Mouse (Mus musculus): ENCODE measurements around the gene Lurap1. TPM values are rescaled to one million over a fixed set of nuclear protein-coding genes. Genes with fewer than 3 reads are reported as not detected.

Gene Lurap1
- polyA plus RNA-seq, 1 experiment from 2014 or later: 2.2 TPM

DNA sequence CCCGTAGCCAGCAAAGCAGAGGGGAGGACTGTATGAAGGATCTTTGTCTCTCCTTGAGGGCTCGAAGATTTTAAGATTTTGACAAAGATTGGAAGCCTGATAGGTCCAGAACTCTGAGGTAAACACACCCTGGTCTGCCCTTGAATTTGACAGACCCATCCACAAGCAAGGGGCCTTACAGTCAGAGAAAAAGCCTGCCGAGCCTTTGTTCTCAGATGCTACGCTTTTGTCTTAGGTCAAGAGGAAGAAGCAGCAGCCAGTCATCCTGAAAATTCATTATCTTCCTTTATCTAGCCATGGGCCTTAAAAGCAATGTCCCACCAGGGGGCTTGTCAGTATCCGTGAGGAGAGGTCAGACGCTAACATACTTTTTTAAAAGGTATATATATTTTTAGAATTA lies 23.2 kb downstream of the Lurap1 start:
- peaks cover 17% of the 10 kb centered on the region for H3K4me1 ChIP-seq
- no peaks in the 10 kb centered on the region for H3K27me3 ChIP-seq (replicated peaks)
- no peak overlapping the region for H3K4me2 ChIP-seq
- H3K4me3 ChIP-seq: no peak overlapping the region
- H3K9me3 ChIP-seq: no peaks in the 10 kb centered on the region
- WGBS: 61% methylated on average over 6 of the region's 6 CpGs
- H3K27ac ChIP-seq: no peak overlapping the region
- H3K36me3 ChIP-seq (replicated peaks): no peaks in the 10 kb centered on the region
- H3K9ac ChIP-seq: no peak overlapping the region
- no peak for ATAC-seq (replicated peaks)

DNA sequence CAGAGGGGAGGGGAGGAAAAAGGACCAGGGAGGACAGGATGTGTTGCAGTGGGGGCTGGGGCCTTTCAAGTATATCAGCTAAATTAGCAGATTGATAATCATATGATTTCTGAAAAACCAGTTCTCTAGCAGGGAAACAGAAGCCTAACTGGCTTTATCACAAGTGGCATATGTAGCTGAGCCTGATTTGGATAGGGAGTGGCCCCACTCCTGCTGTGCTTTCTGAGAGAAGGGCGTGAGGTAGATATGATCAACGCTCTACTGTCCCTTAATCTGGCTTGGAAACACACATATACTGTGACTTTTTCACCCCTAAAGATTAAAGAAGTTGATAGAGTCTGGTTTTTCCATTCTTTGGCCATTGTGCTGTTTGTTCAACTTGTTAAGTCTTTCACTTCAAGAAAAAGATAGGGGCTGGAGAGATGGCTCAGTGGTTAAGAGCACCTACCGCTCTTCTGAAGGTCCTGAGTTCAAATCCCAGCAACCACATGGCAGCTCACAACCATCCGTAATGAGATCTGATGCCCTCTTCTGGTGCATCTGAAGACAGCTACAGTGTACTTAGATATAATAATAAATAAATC lies 25.2 kb downstream of the Lurap1 start:
- WGBS: 97% methylated on average over 4 of the region's 4 CpGs
- no peak for ATAC-seq (replicated peaks)
- H3K36me3 ChIP-seq (replicated peaks): no peaks in the 10 kb centered on the region

DNA sequence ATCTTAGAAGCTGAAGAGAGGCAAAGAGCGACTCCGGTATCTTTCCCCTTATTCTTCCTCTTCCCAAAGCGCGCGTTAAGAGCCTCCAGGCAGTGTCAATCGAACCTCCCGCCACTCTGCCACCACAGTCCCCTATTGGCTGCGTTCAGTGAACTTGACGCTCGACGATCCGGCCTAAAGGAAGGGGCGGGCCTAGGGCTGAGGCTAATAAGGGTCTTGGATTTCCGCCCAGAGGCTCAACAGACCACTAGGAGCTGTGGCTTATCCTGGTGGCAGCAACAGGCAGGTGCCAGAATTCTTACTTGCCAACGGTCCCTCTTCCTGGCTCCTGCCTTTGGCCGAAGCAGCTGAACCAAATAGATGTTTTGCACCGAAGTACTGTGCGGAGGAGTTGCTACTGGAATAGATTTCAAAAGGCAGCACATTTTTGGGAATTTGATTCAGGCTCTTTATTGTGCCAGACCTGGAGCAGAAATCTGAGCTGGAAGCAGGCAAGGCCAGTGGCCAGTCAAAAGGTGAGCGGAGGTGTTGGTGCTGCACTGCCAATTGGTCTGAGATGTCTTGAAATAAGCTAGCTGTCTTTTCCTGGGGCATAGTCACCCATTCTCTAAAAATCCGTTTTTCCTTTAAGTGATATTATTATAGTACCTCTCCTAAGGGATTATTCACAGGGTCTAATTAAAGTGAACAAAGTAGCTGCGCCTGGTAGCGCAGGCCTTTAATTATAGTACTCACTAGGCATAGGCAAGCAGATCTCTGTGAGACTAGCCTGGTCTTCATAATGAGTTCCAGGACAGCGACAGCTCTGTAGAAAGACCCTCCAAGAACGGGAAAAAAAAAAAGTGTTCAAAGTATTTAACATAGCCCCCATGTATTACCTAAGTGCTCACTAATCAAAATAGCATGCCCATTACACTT lies 27.3 kb downstream of the Lurap1 start, which contains the start of the genes Rad54l and Pomgnt1:
Gene Rad54l (minus strand): TSS at position 89 of the 918 bp plus-strand sequence.
Gene Pomgnt1 (plus strand): TSS at position 239 of the 918 bp plus-strand sequence.
- Histone ChIP-seq H3K27ac (peak within 1 kb of the TSS; percentile 54), H3K4me3 (peak within 1 kb of the TSS; percentile 57), H3K36me3 (replicated peaks) (no peaks in the 10 kb centered on the region), H3K9ac (peak within 1 kb of the TSS; percentile 53), H3K4me1 (peaks cover 20% of the 10 kb centered on the region), H3K4me2 (peak within 1 kb of the TSS; percentile 76), H3K27me3 (replicated peaks) (no peaks in the 10 kb centered on the region), H3K9me3 (no peaks in the 10 kb centered on the region)
- 5% methylated on average over 24 of the region's 24 CpGs for WGBS
- peak; percentile 98 for ATAC-seq (replicated peaks)

More for the DNA sequence above, 25.2 kb downstream of the Lurap1 start:
- Histone ChIP-seq H3K4me1 (peaks cover 20% of the 10 kb centered on the region), H3K9ac (no peak overlapping the region), H3K27me3 (replicated peaks) (no peaks in the 10 kb centered on the region), H3K4me2 (no peak overlapping the region), H3K9me3 (no peaks in the 10 kb centered on the region), H3K4me3 (no peak overlapping the region), H3K27ac (no peak overlapping the region)

DNA sequence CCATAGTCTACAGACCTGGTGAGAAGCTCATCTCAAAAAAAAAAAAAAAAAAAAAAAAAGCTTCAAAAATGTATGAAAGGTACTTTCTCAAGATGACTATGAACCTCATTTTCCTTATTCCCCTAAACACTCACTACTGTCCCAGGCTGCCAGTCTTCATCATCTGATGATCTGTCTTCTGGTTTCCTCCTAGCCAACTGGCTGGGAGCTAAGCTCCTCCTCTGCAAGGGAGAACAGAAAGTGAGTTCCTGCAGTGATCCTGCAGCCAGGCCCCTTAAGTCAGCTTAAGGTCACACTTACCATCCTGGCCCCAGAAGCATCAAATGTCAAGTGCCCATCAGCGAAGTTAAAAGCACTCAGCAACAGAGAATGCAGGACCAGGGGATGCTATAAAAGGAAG lies 28.4 kb downstream of the Lurap1 start:
- 0% methylated on average over 1 of the region's 1 CpGs for WGBS
- H3K27me3 ChIP-seq (replicated peaks): no peaks in the 10 kb centered on the region
- H3K36me3 ChIP-seq (replicated peaks): no peaks in the 10 kb centered on the region
- no peak overlapping the region for H3K27ac ChIP-seq
- H3K4me2 ChIP-seq: peak overlapping the region; percentile 76
- peaks cover 20% of the 10 kb centered on the region for H3K4me1 ChIP-seq
- no peak for ATAC-seq (replicated peaks)
- H3K4me3 ChIP-seq: peak overlapping the region; percentile 57
- H3K9me3 ChIP-seq: no peaks in the 10 kb centered on the region
- no peak overlapping the region for H3K9ac ChIP-seq

DNA sequence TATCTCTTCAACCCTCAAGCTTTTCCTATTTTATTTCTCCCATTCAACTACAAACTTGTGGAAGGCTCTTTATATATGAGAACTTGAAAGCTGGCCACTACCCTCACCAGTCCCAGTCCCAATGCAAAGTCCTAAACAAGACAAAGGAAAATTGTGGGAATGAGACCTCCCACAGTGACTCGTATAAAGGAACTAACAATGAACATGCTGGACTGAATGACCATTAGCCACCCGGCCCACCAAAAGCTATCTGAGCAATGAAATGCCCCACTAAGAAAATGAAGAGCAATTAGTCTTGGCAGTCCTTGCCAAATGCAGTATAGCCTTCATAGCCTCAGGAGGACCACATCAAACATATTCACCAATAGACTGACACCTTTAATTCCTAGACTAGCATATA lies 39.7 kb downstream of the Lurap1 start:
- WGBS: 75% methylated on average over 2 of the region's 2 CpGs
- no peak overlapping the region for H3K9ac ChIP-seq
- H3K36me3 ChIP-seq (replicated peaks): no peaks in the 10 kb centered on the region
- no peaks in the 10 kb centered on the region for H3K27me3 ChIP-seq (replicated peaks)
- no peaks in the 10 kb centered on the region for H3K9me3 ChIP-seq
- no peak for ATAC-seq (replicated peaks)
- H3K27ac ChIP-seq: no peak overlapping the region
- H3K4me1 ChIP-seq: no peaks in the 10 kb centered on the region
- no peak overlapping the region for H3K4me3 ChIP-seq
- no peak overlapping the region for H3K4me2 ChIP-seq

DNA sequence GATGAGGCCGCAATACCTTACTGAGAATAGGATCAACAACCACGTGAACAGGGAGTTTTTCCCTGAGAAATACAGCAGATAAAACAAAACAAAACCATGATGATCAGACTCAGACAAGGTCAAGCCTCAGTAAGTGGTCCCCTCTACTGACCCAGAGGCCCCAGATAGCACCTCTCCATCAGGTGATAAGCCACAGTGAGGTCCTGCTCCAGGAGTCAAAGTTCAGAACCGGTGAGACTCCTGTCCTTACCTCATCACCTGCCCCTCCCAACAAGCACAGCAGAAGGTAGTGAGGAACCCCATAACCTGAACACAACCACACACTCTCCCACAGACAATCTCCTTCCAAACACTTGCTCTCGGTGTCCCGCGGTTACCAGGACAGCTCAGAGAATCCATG lies 40.4 kb downstream of the Lurap1 start:
- Histone ChIP-seq H3K27me3 (replicated peaks) (no peaks in the 10 kb centered on the region), H3K4me1 (no peaks in the 10 kb centered on the region), H3K9me3 (no peaks in the 10 kb centered on the region), H3K4me2 (no peak overlapping the region), H3K9ac (no peak overlapping the region), H3K27ac (no peak overlapping the region), H3K4me3 (no peak overlapping the region), H3K36me3 (replicated peaks) (no peaks in the 10 kb centered on the region)
- WGBS: 92% methylated on average over 6 of the region's 6 CpGs
- no peak for ATAC-seq (replicated peaks)

DNA sequence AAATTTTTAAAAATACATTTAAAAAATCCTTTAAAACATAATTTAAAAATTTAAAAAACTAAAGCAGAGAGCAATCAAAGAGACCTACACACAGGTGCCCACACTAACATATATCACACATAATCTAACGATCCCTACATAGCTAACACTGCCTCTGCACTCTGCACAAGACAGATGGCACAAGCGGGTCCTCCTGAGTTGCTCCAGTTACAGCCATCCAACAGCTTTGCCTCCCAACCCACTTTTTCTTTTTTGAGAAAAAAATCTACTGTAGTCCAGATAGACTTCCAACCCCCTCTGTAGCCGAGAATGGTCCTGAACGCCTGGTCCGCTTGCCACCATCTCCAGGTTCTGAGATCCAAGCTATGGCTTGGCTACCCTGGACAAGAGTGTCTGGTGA lies 45.9 kb downstream of the Lurap1 start:
- Histone ChIP-seq H3K4me1 (no peaks in the 10 kb centered on the region), H3K27me3 (replicated peaks) (no peaks in the 10 kb centered on the region), H3K4me3 (no peak overlapping the region), H3K9me3 (no peaks in the 10 kb centered on the region), H3K27ac (no peak overlapping the region), H3K36me3 (replicated peaks) (no peaks in the 10 kb centered on the region), H3K9ac (no peak overlapping the region), H3K4me2 (no peak overlapping the region)
- 92% methylated on average over 5 of the region's 5 CpGs for WGBS
- no peak for ATAC-seq (replicated peaks)

DNA sequence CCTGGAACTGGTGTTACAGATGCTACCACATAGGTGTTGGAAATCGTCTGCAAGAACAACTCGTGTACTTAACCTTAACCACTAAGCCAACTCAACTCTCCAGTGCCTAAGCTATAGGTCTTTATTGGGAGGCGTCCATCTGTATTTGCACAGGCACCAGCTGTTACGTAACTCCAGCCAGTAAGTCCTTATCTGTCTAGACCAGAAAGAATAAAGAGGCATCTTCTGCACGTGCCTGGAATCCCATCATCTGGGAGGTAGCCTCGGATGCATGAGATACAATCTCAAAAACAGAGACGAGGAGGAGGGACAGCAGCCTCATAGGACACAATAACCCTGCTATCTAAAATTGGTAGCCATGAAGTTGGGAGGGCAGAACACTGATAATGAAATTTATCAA lies 50.2 kb downstream of the Lurap1 start:
- 84% methylated on average over 7 of the region's 7 CpGs for WGBS
- H3K4me3 ChIP-seq: no peak overlapping the region
- ATAC-seq (replicated peaks): no peak
- H3K9ac ChIP-seq: no peak overlapping the region
- H3K9me3 ChIP-seq: no peaks in the 10 kb centered on the region
- H3K4me1 ChIP-seq: no peaks in the 10 kb centered on the region
- no peak overlapping the region for H3K4me2 ChIP-seq
- H3K36me3 ChIP-seq (replicated peaks): peaks cover 27% of the 10 kb centered on the region
- no peak overlapping the region for H3K27ac ChIP-seq
- no peaks in the 10 kb centered on the region for H3K27me3 ChIP-seq (replicated peaks)

DNA sequence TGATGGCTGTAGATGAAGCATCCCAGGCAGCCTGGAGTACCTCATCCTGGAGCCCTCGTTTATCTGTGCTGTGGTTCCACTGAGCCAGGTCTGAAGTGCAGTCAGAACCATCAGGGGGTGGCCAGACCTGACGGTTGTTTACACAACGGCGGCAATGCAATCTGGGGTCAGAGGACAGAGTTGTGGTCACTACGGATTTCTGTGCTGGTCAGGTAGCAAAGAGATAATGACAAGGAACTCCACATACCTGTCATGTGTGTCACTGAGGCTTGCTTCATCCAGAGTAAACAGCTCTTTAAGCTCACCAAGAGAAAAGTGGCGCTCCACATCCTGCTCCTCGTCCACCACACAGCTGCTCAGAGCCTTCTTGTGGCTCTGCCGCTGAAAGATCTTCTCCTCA lies 53.9 kb downstream of the Lurap1 start:
- Histone ChIP-seq H3K9me3 (no peaks in the 10 kb centered on the region), H3K4me3 (no peak overlapping the region), H3K36me3 (replicated peaks) (peaks cover 52% of the 10 kb centered on the region), H3K27ac (no peak overlapping the region), H3K4me1 (no peaks in the 10 kb centered on the region), H3K4me2 (no peak overlapping the region), H3K27me3 (replicated peaks) (no peaks in the 10 kb centered on the region), H3K9ac (no peak overlapping the region)
- ATAC-seq (replicated peaks): no peak
- WGBS: 90% methylated on average over 8 of the region's 8 CpGs

DNA sequence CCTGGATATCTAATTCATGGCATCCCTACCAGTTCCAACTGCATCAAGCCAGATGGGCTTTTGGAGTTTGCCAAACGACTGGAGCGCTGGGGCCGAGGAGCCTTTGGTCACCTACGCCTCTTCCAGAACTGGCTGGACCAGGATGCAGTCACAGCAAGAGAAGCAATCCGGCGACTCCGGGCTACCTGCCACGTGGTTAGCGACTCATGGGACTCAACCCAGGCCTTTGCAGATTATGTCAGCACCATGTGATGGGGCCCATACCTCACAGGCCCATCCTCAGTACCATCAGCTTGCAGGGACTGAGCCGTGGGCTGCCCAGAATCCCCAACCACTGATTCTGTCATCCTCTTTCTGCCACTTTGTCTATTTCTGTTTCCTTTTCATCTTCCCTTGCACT lies 54.8 kb downstream of the Lurap1 start:
- H3K9ac ChIP-seq: no peak overlapping the region
- WGBS: 92% methylated on average over 10 of the region's 10 CpGs
- ATAC-seq (replicated peaks): no peak
- H3K36me3 ChIP-seq (replicated peaks): peaks cover 59% of the 10 kb centered on the region
- H3K27me3 ChIP-seq (replicated peaks): no peaks in the 10 kb centered on the region
- no peaks in the 10 kb centered on the region for H3K4me1 ChIP-seq
- no peak overlapping the region for H3K4me2 ChIP-seq
- H3K4me3 ChIP-seq: no peak overlapping the region
- H3K9me3 ChIP-seq: no peaks in the 10 kb centered on the region
- H3K27ac ChIP-seq: no peak overlapping the region

DNA sequence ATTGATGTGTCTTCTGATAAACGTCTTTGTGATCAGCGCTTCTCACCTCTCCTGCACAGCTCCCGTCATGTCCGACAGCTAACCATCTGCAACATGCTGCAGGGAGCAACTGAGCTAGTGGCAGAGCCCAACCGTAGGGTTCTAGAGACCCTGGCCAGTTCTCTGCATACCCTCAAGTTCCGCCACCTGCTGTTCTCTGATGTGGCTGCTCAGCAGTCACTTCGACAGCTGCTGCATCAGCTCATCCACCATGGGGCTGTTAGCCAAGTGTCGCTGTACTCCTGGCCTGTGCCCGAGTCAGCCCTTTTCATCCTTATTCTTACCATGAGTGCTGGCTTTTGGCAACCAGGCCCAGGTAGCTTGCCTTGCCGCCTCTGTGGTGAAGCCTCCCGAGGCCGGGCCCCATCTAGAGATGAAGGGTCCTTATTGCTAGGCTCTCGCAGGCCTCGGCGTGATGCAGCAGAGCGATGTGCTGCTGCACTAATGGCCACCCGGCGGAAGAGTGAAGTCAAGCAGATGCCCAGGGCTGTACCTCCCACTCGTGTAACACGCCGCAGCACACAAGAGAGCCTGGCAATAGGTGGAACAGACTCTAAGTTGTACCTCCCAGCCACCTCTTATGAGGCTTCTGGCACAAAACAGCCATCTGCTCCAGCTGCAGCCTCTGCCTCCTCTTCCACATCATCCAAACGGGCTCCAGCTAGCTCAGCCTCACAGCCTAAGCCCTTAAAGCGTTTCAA lies 62.5 kb downstream of the Lurap1 start:
- Histone ChIP-seq H3K27me3 (replicated peaks) (no peaks in the 10 kb centered on the region), H3K9me3 (no peaks in the 10 kb centered on the region), H3K4me2 (no peak overlapping the region), H3K27ac (no peak overlapping the region), H3K9ac (no peak overlapping the region), H3K4me3 (no peak overlapping the region), H3K4me1 (no peaks in the 10 kb centered on the region), H3K36me3 (replicated peaks) (peaks cover 58% of the 10 kb centered on the region)
- ATAC-seq (replicated peaks): no peak
- WGBS: 90% methylated on average over 23 of the region's 23 CpGs

All from midbrain, embryonic 15.5 days (tissue).